Mouse (Mus musculus) heart, embryonic 15.5 days (tissue): Measurements from ENCODE around the gene Mpig6b. TPM values are rescaled to one million over a fixed set of nuclear protein-coding genes. Genes with fewer than 3 reads are reported as not detected.

Experiments
- ATAC-seq: fragments of 200-750 bp; cut with Nextera tagmentation; replicated peaks from 2 replicates; pipeline ENCODE4 v1.8.0; 2017; ENCODE audit warnings: low read depth, moderate TSS enrichment; ENCODE audit not compliant: insufficient number of reproducible peaks, insufficient read depth, low FRiP score
- H3K27ac ChIP-seq: fragments of 300-500 bp; sonication (generic); 2 replicates; pipeline ENCODE4 v1.5.1; 2015; ENCODE audit warnings: mild to moderate bottlenecking, inconsistent platforms
- H3K27me3 ChIP-seq: fragments of 300-500 bp; sonication (generic); 2 replicates; pipeline ENCODE4 v1.6.1; 2015; ENCODE audit warnings: inconsistent platforms
- H3K36me3 ChIP-seq: fragments of 300-500 bp; sonication (generic); 2 replicates; pipeline ENCODE4 v1.6.1; 2015; ENCODE audit warnings: mild to moderate bottlenecking, inconsistent platforms
- H3K4me1 ChIP-seq: fragments of 300-500 bp; sonication (generic); replicated peaks from 2 replicates; pipeline ENCODE4 v1.6.1; 2015; ENCODE audit warnings: inconsistent platforms
- H3K4me2 ChIP-seq: fragments of 300-500 bp; sonication (generic); 2 replicates; pipeline ENCODE4 v1.6.1; 2015; ENCODE audit warnings: inconsistent platforms, mild to moderate bottlenecking, moderate library complexity
- H3K4me3 ChIP-seq: fragments of 300-500 bp; sonication (generic); 2 replicates; pipeline ENCODE4 v1.5.1; 2015; ENCODE audit warnings: mild to moderate bottlenecking, inconsistent platforms
- H3K9ac ChIP-seq: fragments of 300-500 bp; sonication (generic); 2 replicates; pipeline ENCODE4 v1.6.1; 2015; ENCODE audit warnings: mild to moderate bottlenecking, inconsistent platforms
- H3K9me3 ChIP-seq: fragments of 300-500 bp; sonication (generic); replicated peaks from 2 replicates; pipeline ENCODE4 v1.6.1; 2016; ENCODE audit warnings: inconsistent platforms
- WGBS: fragments of 180-500 bp; shearing (Covaris S2); methylation state at CpG from one replicate; pipeline ENCODE4 v1.1.7; 2015; ENCODE audit warnings: mixed read lengths; 5-methylcytosine and 5-hydroxymethylcytosine counted together
- polyA plus RNA-seq: library from polyadenylated mRNA; unstranded; fragments of >200 nt; fragmentation: Nextera tagmentation; extraction: Ambion mirVana; gene quantifications from 2 replicates; pipeline ENCODE4 v1.2.1, GENCODE M21; 2015

Mpig6b gene
- polyA plus RNA-seq, 1 experiment from 2014 or later, result 0.81 TPM

DNA sequence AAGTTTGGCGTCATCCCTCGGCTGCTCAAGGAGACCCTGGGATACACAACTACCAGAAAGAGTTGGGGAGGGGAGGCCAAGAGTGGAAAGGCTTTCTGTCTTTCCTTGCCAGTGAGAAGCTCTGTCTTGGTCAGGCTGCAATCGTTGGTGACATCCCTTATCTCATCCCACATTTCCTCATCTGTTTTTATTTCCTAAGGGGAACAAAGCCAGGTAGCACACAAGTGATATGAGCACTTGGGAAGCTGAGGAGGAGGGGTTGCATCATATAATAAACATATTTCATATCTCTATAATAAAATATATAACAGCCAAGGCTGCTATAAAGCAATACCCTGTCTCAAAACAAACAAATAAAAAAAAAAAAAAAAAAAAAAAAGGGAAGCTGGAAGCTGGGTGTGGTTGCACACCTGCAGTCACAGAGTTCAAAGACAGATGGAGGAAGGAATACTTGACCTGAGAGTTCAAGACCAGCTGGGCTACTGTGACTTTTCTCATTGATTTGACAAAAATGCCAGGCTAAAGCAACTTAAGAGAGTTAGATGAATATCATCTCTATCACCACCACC lies 18.0 kb upstream of the Mpig6b start:
- H3K4me3 ChIP-seq, result no peak overlapping the region
- ATAC-seq, result no peak
- peaks cover 10% of the 10 kb centered on the region for H3K4me1 ChIP-seq
- 0 out of 2 replicates have a peak, but pooled peaks cover 4% of the 10 kb centered on the region for H3K27me3 ChIP-seq
- H3K36me3 ChIP-seq, result no peaks in the 10 kb centered on the region
- no peak overlapping the region for H3K9ac ChIP-seq
- H3K4me2 ChIP-seq, result no peak overlapping the region
- H3K9me3 ChIP-seq, result no peaks in the 10 kb centered on the region
- no peak overlapping the region for H3K27ac ChIP-seq
- 55% methylated on average over 3 of the region's 3 CpGs for WGBS

- no peak overlapping the region for H3K9ac ChIP-seq
- no peak overlapping the region for H3K4me3 ChIP-seq
- no peaks in the 10 kb centered on the region for H3K36me3 ChIP-seq
- H3K4me1 ChIP-seq, result peaks cover 12% of the 10 kb centered on the region
- no peak overlapping the region for H3K4me2 ChIP-seq
- H3K27me3 ChIP-seq, result 0 out of 2 replicates have a peak, but pooled peaks cover 4% of the 10 kb centered on the region
- H3K27ac ChIP-seq, result no peak overlapping the region
- H3K9me3 ChIP-seq, result no peaks in the 10 kb centered on the region
- no peak for ATAC-seq
- 76% methylated on average over 16 of the region's 16 CpGs for WGBS
These were observed 17.0 kb upstream of the Mpig6b start for GRCm38 (mm10) chr17:35082841-35083576.

GRCm38 (mm10) chr17:35080710-35081109 lies 14.7 kb upstream of the Mpig6b start:
- Histone ChIP-seq H3K9me3 (no peaks in the 10 kb centered on the region), H3K27me3 (0 out of 2 replicates have a peak, but pooled peaks cover 4% of the 10 kb centered on the region), H3K36me3 (no peaks in the 10 kb centered on the region), H3K9ac (no peak overlapping the region), H3K4me1 (peaks cover 26% of the 10 kb centered on the region), H3K27ac (no peak overlapping the region), H3K4me2 (no peak overlapping the region), H3K4me3 (no peak overlapping the region)
- WGBS, result 82% methylated on average over 4 of the region's 4 CpGs
- ATAC-seq, result no peak

DNA sequence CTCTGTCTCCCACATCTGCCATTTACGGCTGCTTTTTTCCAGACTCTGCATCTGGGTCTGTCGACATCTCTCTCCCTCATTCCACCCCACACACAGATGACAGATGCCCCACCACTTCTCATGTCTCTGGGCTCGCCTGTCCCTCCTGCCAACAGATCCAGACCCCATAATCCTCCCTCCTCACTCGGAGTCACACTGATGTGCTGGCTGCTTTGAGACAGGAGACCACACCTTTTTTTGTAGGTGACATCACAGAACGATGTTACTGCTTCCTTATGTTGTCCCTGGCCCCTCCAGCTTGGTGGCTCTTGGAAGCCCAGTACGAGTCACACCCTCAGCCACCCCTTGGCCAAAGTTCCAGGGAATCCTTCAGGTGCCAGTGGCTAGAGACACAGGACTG lies 14.3 kb upstream of the Mpig6b start:
- ATAC-seq, result no peak
- Histone ChIP-seq H3K27ac (0 out of 2 replicates have a peak overlapping the region, but pooled peaks have one; percentile 8), H3K27me3 (0 out of 2 replicates have a peak, but pooled peaks cover 4% of the 10 kb centered on the region), H3K4me2 (peak overlapping the region; percentile 52), H3K4me1 (peaks cover 26% of the 10 kb centered on the region), H3K36me3 (no peaks in the 10 kb centered on the region), H3K9me3 (no peaks in the 10 kb centered on the region), H3K9ac (no peak overlapping the region), H3K4me3 (no peak overlapping the region)
- WGBS, result 35% methylated on average over 6 of the region's 6 CpGs

DNA sequence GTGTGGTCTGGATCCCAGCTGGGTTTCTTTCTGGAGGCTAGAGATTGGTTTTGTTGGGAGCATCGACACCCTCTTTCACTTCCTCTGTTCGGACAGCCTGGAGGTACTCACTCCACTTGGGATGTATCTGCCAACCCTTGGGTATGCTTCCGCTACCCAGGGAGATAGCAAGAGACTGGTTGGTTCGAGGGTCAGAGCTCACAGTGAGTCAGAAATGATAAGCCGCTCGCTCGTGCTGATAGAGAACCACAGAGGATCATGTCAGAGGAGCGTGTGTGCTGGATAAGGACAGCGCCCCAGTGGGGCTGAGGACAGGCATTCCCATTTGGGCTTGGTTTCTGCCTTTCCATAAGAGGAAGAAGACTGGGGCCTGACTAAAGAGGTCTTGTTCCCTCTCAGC lies 13.8 kb upstream of the Mpig6b start:
- H3K4me1 ChIP-seq, result peaks cover 26% of the 10 kb centered on the region
- no peak overlapping the region for H3K4me3 ChIP-seq
- H3K9ac ChIP-seq, result no peak overlapping the region
- H3K9me3 ChIP-seq, result no peaks in the 10 kb centered on the region
- 17% methylated on average over 9 of the region's 9 CpGs for WGBS
- no peaks in the 10 kb centered on the region for H3K36me3 ChIP-seq
- H3K27me3 ChIP-seq, result 0 out of 2 replicates have a peak, but pooled peaks cover 4% of the 10 kb centered on the region
- ATAC-seq, result no peak; the same call in 1 of the 2 replicates
- 0 out of 2 replicates have a peak overlapping the region, but pooled peaks have one; percentile 8 for H3K27ac ChIP-seq
- peak overlapping the region; percentile 52 for H3K4me2 ChIP-seq

GRCm38 (mm10) chr17:35077786-35078233 lies 11.8 kb upstream of the Mpig6b start, which contains the start of gene Ly6g6d:
Gene Ly6g6d, minus strand, starts transcription at chr17:35078065.
- peak; percentile 43; the same call in 1 of the 2 replicates for ATAC-seq
- no peaks in the 10 kb centered on the region for H3K36me3 ChIP-seq
- H3K27me3 ChIP-seq, result peaks cover 4% of the 10 kb centered on the region; the same call in 1 of the 2 replicates
- H3K9ac ChIP-seq, result peak within 1 kb of the TSS; percentile 42
- peak within 1 kb of the TSS; percentile 59 for H3K4me2 ChIP-seq
- peak within 1 kb of the TSS; percentile 10; the same call in 1 of the 2 replicates for H3K27ac ChIP-seq
- no peaks in the 10 kb centered on the region for H3K9me3 ChIP-seq
- WGBS, result 12% methylated on average over 14 of the region's 14 CpGs
- H3K4me3 ChIP-seq, result peak within 1 kb of the TSS; percentile 37
- peaks cover 26% of the 10 kb centered on the region for H3K4me1 ChIP-seq

- H3K9ac ChIP-seq, result peak overlapping the region; percentile 14; the same call in 1 of the 2 replicates
- no peak for ATAC-seq
- peak overlapping the region; percentile 37 for H3K4me3 ChIP-seq
- peak overlapping the region; percentile 10; the same call in 1 of the 2 replicates for H3K27ac ChIP-seq
- H3K9me3 ChIP-seq, result no peaks in the 10 kb centered on the region
- H3K4me2 ChIP-seq, result peak overlapping the region; percentile 59
- H3K4me1 ChIP-seq, result peaks cover 26% of the 10 kb centered on the region
- WGBS, result 41% methylated on average over 2 of the region's 2 CpGs
- H3K36me3 ChIP-seq, result no peaks in the 10 kb centered on the region
- peaks cover 4% of the 10 kb centered on the region; the same call in 1 of the 2 replicates for H3K27me3 ChIP-seq
These were observed 11.3 kb upstream of the Mpig6b start for GRCm38 (mm10) chr17:35077285-35077684.

- Histone ChIP-seq H3K4me3 (peak within 1 kb of the TSS; percentile 37), H3K9me3 (no peaks in the 10 kb centered on the region), H3K4me1 (peaks cover 26% of the 10 kb centered on the region), H3K9ac (peak within 1 kb of the TSS; percentile 42), H3K27ac (peak within 1 kb of the TSS; percentile 10; the same call in 1 of the 2 replicates), H3K36me3 (no peaks in the 10 kb centered on the region), H3K4me2 (peak within 1 kb of the TSS; percentile 59), H3K27me3 (peaks cover 4% of the 10 kb centered on the region; the same call in 1 of the 2 replicates)
- WGBS, result 33% methylated on average over 10 of the region's 10 CpGs
- ATAC-seq, result no peak
These were observed 10.7 kb upstream of the Mpig6b start, which contains the start of gene Ly6g6e for GRCm38 (mm10) chr17:35076507-35077176. Gene Ly6g6e, plus strand, starts transcription at chr17:35076902.

DNA sequence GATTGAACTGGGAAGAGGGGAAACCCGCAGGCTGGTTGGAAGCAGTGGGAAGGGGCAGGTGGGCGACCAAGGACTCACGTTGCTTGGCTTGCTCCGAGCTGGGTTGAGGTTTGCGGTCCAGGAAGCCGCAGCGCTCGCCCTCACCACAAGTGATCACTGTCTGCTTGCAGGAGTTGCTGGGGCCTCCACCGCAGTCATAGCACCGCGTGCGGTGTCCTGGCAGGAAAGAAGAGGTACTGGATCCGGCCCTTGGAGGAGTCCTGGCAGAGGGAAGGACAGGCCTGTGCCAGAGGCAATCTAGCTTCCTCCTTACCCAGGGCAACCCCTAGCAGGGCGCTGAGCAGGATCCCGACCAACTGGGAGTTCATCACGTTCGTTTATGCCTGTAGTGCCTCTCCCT lies 8.1 kb upstream of the Mpig6b start:
- no peaks in the 10 kb centered on the region for H3K9me3 ChIP-seq
- H3K27ac ChIP-seq, result no peak overlapping the region
- no peak overlapping the region for H3K4me2 ChIP-seq
- no peak overlapping the region for H3K9ac ChIP-seq
- no peak overlapping the region for H3K4me3 ChIP-seq
- H3K4me1 ChIP-seq, result peaks cover 20% of the 10 kb centered on the region
- 47% methylated on average over 17 of the region's 17 CpGs for WGBS
- ATAC-seq, result no peak
- peaks cover 2% of the 10 kb centered on the region; the same call in 1 of the 2 replicates for H3K27me3 ChIP-seq
- H3K36me3 ChIP-seq, result no peaks in the 10 kb centered on the region

DNA sequence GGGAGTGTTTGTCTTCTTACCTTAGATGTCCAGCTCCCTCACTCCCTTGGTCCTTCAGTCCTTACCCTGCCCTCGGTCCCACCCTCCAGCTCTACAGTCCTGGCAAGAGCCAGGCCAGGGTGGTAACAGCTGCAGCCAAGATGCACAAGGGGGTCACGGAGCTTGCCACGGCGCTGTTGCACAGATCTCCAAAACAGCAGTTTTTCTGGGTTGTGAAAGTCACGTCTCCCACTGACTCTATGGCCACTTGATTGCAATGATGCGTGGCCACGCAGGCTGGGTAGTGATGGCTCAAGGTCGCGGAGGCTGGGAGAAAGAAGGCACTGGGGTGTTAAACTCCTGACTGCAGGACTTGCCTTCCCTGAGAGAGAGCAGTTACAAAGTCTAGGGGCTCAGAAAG lies 5.5 kb upstream of the Mpig6b start:
- Histone ChIP-seq H3K4me3 (no peak overlapping the region), H3K27ac (no peak overlapping the region), H3K4me1 (peaks cover 5% of the 10 kb centered on the region), H3K9me3 (no peaks in the 10 kb centered on the region), H3K36me3 (no peaks in the 10 kb centered on the region), H3K27me3 (peaks cover 27% of the 10 kb centered on the region), H3K4me2 (no peak overlapping the region), H3K9ac (no peak overlapping the region)
- no peak for ATAC-seq
- 70% methylated on average over 9 of the region's 9 CpGs for WGBS
